Mouse (Mus musculus) lung, embryonic 14.5 days (tissue): ENCODE measurements around the gene Kif5a. TPM values are rescaled to one million over a fixed set of nuclear protein-coding genes. Genes with fewer than 3 reads are reported as not detected.
A peak's percentile ranks its signal among the peaks of the same experiment; 100 is the strongest.

Experiments used
- ATAC-seq: fragments of 200-750 bp; cut with Nextera tagmentation; 2 replicates; pipeline ENCODE4 v1.8.0; 2017; ENCODE audit warnings: mild to moderate bottlenecking, moderate TSS enrichment, moderate library complexity; ENCODE audit not compliant: insufficient read depth
- DNase-seq: peaks from one replicate; pipeline ENCODE4 v3.0.0-alpha.2; 2015
- H3K27ac ChIP-seq: fragments of 300-500 bp; sonication (generic); 2 replicates; pipeline ENCODE4 v1.5.1; 2014; ENCODE audit warnings: low read depth, mild to moderate bottlenecking, moderate library complexity
- H3K27me3 ChIP-seq: fragments of 300-500 bp; sonication (generic); 2 replicates; pipeline ENCODE4 v1.6.1; 2014; ENCODE audit warnings: low read length, control low read depth; ENCODE audit not compliant: insufficient read depth
- H3K36me3 ChIP-seq: fragments of 300-500 bp; sonication (generic); 2 replicates; pipeline ENCODE4 v1.6.1; 2014; ENCODE audit warnings: control low read depth; ENCODE audit not compliant: insufficient read depth
- H3K4me1 ChIP-seq: fragments of 300-500 bp; sonication (generic); 2 replicates; pipeline ENCODE4 v1.6.1; 2014; ENCODE audit warnings: antibody characterized with exemption, control low read depth; ENCODE audit not compliant: insufficient read depth
- H3K4me2 ChIP-seq: fragments of 300-500 bp; sonication (generic); 2 replicates; pipeline ENCODE4 v1.6.1; 2014; ENCODE audit warnings: mild to moderate bottlenecking
- H3K4me3 ChIP-seq: fragments of 300-500 bp; sonication (generic); 2 replicates; pipeline ENCODE4 v1.5.1; 2014; ENCODE audit warnings: low read depth, low read length
- H3K9ac ChIP-seq: fragments of 300-500 bp; sonication (generic); 2 replicates; pipeline ENCODE4 v1.6.1; 2014
- H3K9me3 ChIP-seq: fragments of 300-500 bp; sonication (generic); 2 replicates; pipeline ENCODE4 v1.6.1; 2016; ENCODE audit warnings: low read depth, low read length, control low read depth
- CTCF ChIP-seq: IDR thresholded peaks from 2 replicates; pipeline ENCODE4 v1.5.1; 2016; ENCODE audit warnings: antibody characterized with exemption, low read depth
- WGBS: fragments of 180-500 bp; shearing (Covaris S2); extraction: QIAGEN DNeasy Blood & Tissue Kit; methylation state at CpG from one replicate; pipeline ENCODE4 v1.1.7; 2014; 5-methylcytosine and 5-hydroxymethylcytosine counted together
- polyA plus RNA-seq: library from polyadenylated mRNA; unstranded; fragments of >200 nt; fragmentation: Nextera tagmentation; extraction: Ambion mirVana; gene quantifications from 2 replicates; pipeline ENCODE4 v1.2.1, GENCODE M21; 2014

Kif5a gene
- polyA plus RNA-seq, 1 experiment from 2014 or later, result 0.64 TPM

- H3K27me3 ChIP-seq, result no peaks in the 10 kb centered on the region; the same call in 1 of the 2 replicates
- peak within 1 kb of the TSS; percentile 83 for H3K4me2 ChIP-seq
- WGBS, result 1% methylated on average over 40 of the region's 65 CpGs
- peaks cover 30% of the 10 kb centered on the region; the same call in 1 of the 2 replicates for H3K4me1 ChIP-seq
- peak within 1 kb of the TSS; percentile 71 for H3K9ac ChIP-seq
- H3K9me3 ChIP-seq, result no peaks in the 10 kb centered on the region
- peak; percentile 91 for DNase-seq
- TF ChIP-seq CTCF, result no peak
- H3K4me3 ChIP-seq, result peak within 1 kb of the TSS; percentile 65
- H3K27ac ChIP-seq, result peak within 1 kb of the TSS; percentile 99
- peaks cover 43% of the 10 kb centered on the region for H3K36me3 ChIP-seq
- peak; percentile 18 for ATAC-seq
Observed at GRCm38 (mm10) chr10:127288800-127289572, 25.8 kb upstream of the Kif5a start, which contains the start of gene Mbd6. Mbd6 (minus strand) TSS chr10:127289018.

- H3K27me3 ChIP-seq, result no peaks in the 10 kb centered on the region; the same call in 1 of the 2 replicates
- DNase-seq (peak; percentile 74), ATAC-seq (peak; percentile 17)
- H3K36me3 ChIP-seq, result peaks cover 43% of the 10 kb centered on the region
- no peak for TF ChIP-seq CTCF
- WGBS, result 0% methylated on average over 25 of the region's 28 CpGs
- H3K4me2 ChIP-seq, result peak overlapping the region; percentile 83
- peak overlapping the region; percentile 99 for H3K27ac ChIP-seq
- H3K4me1 ChIP-seq, result peaks cover 30% of the 10 kb centered on the region; the same call in 1 of the 2 replicates
- H3K9me3 ChIP-seq, result no peaks in the 10 kb centered on the region
- H3K9ac ChIP-seq, result peak overlapping the region; percentile 71
- H3K4me3 ChIP-seq, result peak overlapping the region; percentile 65
Observed at GRCm38 (mm10) chr10:127288328-127288799, 25.2 kb upstream of the Kif5a start.

- peaks cover 30% of the 10 kb centered on the region; the same call in 1 of the 2 replicates for H3K4me1 ChIP-seq
Observed at GRCm38 (mm10) chr10:127287936-127288293, 24.8 kb upstream of the Kif5a start.

GRCm38 (mm10) chr10:127287271-127287935 is 24.3 kb upstream of the Kif5a start:
- Histone ChIP-seq H3K27ac (peak overlapping the region; percentile 99; the same call in 1 of the 2 replicates), H3K4me1 (peaks cover 30% of the 10 kb centered on the region; the same call in 1 of the 2 replicates), H3K4me2 (peak overlapping the region; percentile 83), H3K27me3 (no peaks in the 10 kb centered on the region; the same call in 1 of the 2 replicates), H3K9ac (peak overlapping the region; percentile 71), H3K4me3 (peak overlapping the region; percentile 65), H3K36me3 (peaks cover 51% of the 10 kb centered on the region), H3K9me3 (no peaks in the 10 kb centered on the region)
- no peak for TF ChIP-seq CTCF
- 66% methylated on average over 15 of the region's 15 CpGs for WGBS
- DNase-seq, result no peak
- ATAC-seq, result no peak

More at GRCm38 (mm10) chr10:127287936-127288293, 24.8 kb upstream of the Kif5a start:
- no peaks in the 10 kb centered on the region; the same call in 1 of the 2 replicates for H3K27me3 ChIP-seq
- no peak for ATAC-seq
- peak overlapping the region; percentile 83 for H3K4me2 ChIP-seq
- DNase-seq, result no peak
- peaks cover 46% of the 10 kb centered on the region for H3K36me3 ChIP-seq
- peak overlapping the region; percentile 99 for H3K27ac ChIP-seq
- 0% methylated on average over 3 of the region's 3 CpGs for WGBS
- H3K9ac ChIP-seq, result peak overlapping the region; percentile 71
- no peaks in the 10 kb centered on the region for H3K9me3 ChIP-seq
- H3K4me3 ChIP-seq, result peak overlapping the region; percentile 65
- TF ChIP-seq CTCF, result no peak

- DNase-seq (no peak), ATAC-seq (no peak)
- Histone ChIP-seq H3K27ac (no peak overlapping the region), H3K27me3 (no peaks in the 10 kb centered on the region; the same call in 1 of the 2 replicates), H3K36me3 (peaks cover 58% of the 10 kb centered on the region), H3K4me3 (peak overlapping the region; percentile 65; the same call in 1 of the 2 replicates), H3K4me2 (peak overlapping the region; percentile 83), H3K9ac (no peak overlapping the region), H3K4me1 (peaks cover 25% of the 10 kb centered on the region; the same call in 1 of the 2 replicates), H3K9me3 (no peaks in the 10 kb centered on the region)
- TF ChIP-seq CTCF, result no peak
- whole genome bisulfite sequencing, result 50% methylated on average over 7 of the region's 7 CpGs
Observed at GRCm38 (mm10) chr10:127286730-127287129, 23.6 kb upstream of the Kif5a start.

- Histone ChIP-seq H3K4me1 (peaks cover 20% of the 10 kb centered on the region; the same call in 1 of the 2 replicates), H3K9me3 (no peaks in the 10 kb centered on the region), H3K27me3 (no peaks in the 10 kb centered on the region; the same call in 1 of the 2 replicates), H3K27ac (no peak overlapping the region), H3K4me3 (no peak overlapping the region), H3K9ac (no peak overlapping the region), H3K36me3 (peaks cover 63% of the 10 kb centered on the region), H3K4me2 (peak overlapping the region; percentile 83; the same call in 1 of the 2 replicates)
- no peak for ATAC-seq
- TF ChIP-seq CTCF, result no peak
- 63% methylated on average over 7 of the region's 7 CpGs for WGBS
- no peak for DNase-seq
Observed at GRCm38 (mm10) chr10:127286194-127286593, 23.0 kb upstream of the Kif5a start.
